Mouse (Mus musculus) forebrain, embryonic 12.5 days (tissue): Measurements from ENCODE around the gene AL732309.1. TPM values are rescaled to one million over a fixed set of nuclear protein-coding genes. Genes with fewer than 3 reads are reported as not detected.
"Not testable (repeated sequence)": the region's sequence is repeated elsewhere in the genome, so short reads cannot be mapped to it uniquely, and the experiment has no call there.

ENCODE experiments used
- ATAC-seq: fragments of 200-750 bp; cut with Nextera tagmentation; 2 replicates; pipeline ENCODE4 v1.8.0; 2017; ENCODE audit warnings: moderate TSS enrichment; ENCODE audit not compliant: low FRiP score
- H3K27ac ChIP-seq: fragments of 300-500 bp; sonication (generic); 2 replicates; pipeline ENCODE4 v1.5.1; 2016; ENCODE audit warnings: mild to moderate bottlenecking
- H3K27me3 ChIP-seq: fragments of 300-500 bp; sonication (generic); 2 replicates; pipeline ENCODE4 v1.6.1; 2016; ENCODE audit warnings: mild to moderate bottlenecking
- H3K36me3 ChIP-seq: fragments of 300-500 bp; sonication (generic); replicated peaks from 2 replicates; pipeline ENCODE4 v1.6.1; 2016; ENCODE audit warnings: mild to moderate bottlenecking
- H3K4me1 ChIP-seq: fragments of 300-500 bp; sonication (generic); 2 replicates; pipeline ENCODE4 v1.6.1; 2016
- H3K4me2 ChIP-seq: fragments of 300-500 bp; sonication (generic); 2 replicates; pipeline ENCODE4 v1.6.1; 2016; ENCODE audit warnings: mild to moderate bottlenecking, moderate library complexity
- H3K4me3 ChIP-seq: fragments of 300-500 bp; sonication (generic); replicated peaks from 2 replicates; pipeline ENCODE4 v1.5.1; 2016; ENCODE audit warnings: mild to moderate bottlenecking
- H3K9ac ChIP-seq: fragments of 300-500 bp; sonication (generic); 2 replicates; pipeline ENCODE4 v1.6.1; 2016; ENCODE audit warnings: mild to moderate bottlenecking
- H3K9me3 ChIP-seq: fragments of 300-500 bp; sonication (generic); 2 replicates; pipeline ENCODE4 v1.6.1; 2016
- WGBS: fragments of 180-500 bp; shearing (Covaris S2); methylation state at CpG from one replicate; pipeline ENCODE4 v1.1.7; 2016; 5-methylcytosine and 5-hydroxymethylcytosine counted together
- polyA plus RNA-seq: library from polyadenylated mRNA; unstranded; fragments of >200 nt; fragmentation: Nextera tagmentation; extraction: Ambion mirVana; gene quantifications from 2 replicates; pipeline ENCODE4 v1.2.1, GENCODE M21; 2016

AL732309.1 gene
- polyA plus RNA-seq, 1 experiment from 2014 or later = 6.0 TPM

DNA sequence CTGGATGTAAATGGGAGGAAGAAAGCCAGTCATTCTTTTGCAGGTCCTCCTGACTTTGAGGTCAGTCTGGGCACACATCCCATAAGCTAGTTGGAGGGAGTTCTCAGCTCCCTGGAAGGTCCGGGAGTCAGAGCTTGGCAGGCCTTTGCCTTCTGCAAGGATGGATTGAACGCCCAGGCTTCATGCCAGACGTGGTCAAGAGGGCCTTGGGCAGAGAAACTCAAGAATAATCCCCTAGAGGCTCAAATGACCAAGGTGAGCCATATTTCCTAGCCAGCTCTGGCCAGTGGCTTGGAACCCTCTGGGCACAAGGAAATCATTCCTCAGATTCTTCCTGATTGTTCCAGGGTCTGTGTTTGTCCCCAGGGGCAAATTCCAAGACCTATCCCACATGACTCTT, 18.2 kb upstream of the AL732309.1 start:
- H3K4me3 ChIP-seq = no peak overlapping the region
- WGBS = 81% methylated on average over 3 of the region's 3 CpGs
- H3K27ac ChIP-seq = no peak overlapping the region
- peaks cover 24% of the 10 kb centered on the region for H3K27me3 ChIP-seq
- no peak overlapping the region for H3K9ac ChIP-seq
- ATAC-seq = no peak
- peaks cover 49% of the 10 kb centered on the region for H3K4me1 ChIP-seq
- H3K4me2 ChIP-seq = no peak overlapping the region; the same call in 1 of the 2 replicates
- H3K9me3 ChIP-seq = no peaks in the 10 kb centered on the region
- peaks cover 21% of the 10 kb centered on the region for H3K36me3 ChIP-seq

DNA sequence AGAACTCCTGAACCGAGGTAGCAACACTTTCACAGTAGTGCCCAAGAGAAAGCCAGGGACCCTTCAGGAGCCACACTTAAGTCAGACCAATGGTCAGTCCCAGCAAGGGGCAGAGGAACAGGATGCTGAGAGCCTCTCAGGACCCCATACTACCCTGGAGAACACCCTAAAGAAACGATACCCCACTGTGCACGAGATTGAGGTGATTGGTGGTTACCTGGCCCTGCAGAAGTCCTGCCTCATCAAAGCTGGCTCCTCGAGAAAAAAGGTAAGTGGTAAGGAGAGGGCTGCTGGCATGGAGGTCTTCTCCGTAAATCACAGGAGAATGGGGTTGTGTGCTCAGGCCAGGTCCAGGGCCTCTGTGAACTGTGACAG, 17.6 kb upstream of the AL732309.1 start:
- 84% methylated on average over 5 of the region's 5 CpGs for WGBS
- Histone ChIP-seq H3K4me2 (peak overlapping the region; percentile 99; the same call in 1 of the 2 replicates), H3K4me3 (peak overlapping the region; percentile 79; the same call in 1 of the 2 replicates), H3K9ac (no peak overlapping the region), H3K4me1 (peaks cover 49% of the 10 kb centered on the region), H3K9me3 (no peaks in the 10 kb centered on the region), H3K36me3 (peaks cover 15% of the 10 kb centered on the region), H3K27ac (no peak overlapping the region), H3K27me3 (peaks cover 24% of the 10 kb centered on the region)
- no peak for ATAC-seq

DNA sequence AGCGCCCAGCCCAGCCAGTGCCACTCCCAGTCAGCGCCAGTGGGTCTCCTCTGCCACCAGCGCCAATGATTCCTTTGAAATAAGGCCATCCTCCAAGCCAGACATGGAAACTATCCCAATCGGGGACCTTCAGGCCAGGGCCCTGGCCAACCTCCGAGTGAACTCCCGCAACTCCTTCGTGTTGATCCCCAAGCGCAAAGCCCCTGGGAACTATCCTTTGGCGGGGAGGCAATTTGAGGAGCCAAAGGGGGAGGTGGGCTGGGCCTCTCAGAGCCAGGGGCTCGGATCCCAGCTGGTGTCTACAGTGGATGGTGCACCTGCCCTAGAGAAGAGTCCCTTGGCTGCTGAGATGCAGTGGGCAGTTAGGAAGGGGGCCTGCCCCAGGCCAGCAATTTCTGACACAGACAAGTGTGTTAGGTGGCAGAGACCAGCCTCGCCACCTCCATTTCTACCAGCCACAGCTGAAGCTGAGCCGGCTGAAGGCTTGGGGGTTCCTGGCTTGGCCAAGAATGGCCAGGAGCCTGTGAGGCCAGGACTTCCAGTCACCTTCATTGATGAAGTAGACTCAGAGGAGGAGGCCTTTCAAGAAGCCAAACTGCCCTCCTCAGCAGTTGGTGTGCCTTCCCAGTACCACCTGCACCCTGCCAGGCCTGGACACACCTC, 17.1 kb upstream of the AL732309.1 start:
- Histone ChIP-seq H3K9ac (peak overlapping the region; percentile 68), H3K4me1 (peaks cover 49% of the 10 kb centered on the region), H3K27ac (no peak overlapping the region), H3K9me3 (no peaks in the 10 kb centered on the region), H3K36me3 (peaks cover 10% of the 10 kb centered on the region), H3K4me3 (peak overlapping the region; percentile 79), H3K27me3 (peaks cover 24% of the 10 kb centered on the region), H3K4me2 (peak overlapping the region; percentile 99)
- WGBS = 21% methylated on average over 12 of the region's 12 CpGs
- no peak for ATAC-seq

DNA sequence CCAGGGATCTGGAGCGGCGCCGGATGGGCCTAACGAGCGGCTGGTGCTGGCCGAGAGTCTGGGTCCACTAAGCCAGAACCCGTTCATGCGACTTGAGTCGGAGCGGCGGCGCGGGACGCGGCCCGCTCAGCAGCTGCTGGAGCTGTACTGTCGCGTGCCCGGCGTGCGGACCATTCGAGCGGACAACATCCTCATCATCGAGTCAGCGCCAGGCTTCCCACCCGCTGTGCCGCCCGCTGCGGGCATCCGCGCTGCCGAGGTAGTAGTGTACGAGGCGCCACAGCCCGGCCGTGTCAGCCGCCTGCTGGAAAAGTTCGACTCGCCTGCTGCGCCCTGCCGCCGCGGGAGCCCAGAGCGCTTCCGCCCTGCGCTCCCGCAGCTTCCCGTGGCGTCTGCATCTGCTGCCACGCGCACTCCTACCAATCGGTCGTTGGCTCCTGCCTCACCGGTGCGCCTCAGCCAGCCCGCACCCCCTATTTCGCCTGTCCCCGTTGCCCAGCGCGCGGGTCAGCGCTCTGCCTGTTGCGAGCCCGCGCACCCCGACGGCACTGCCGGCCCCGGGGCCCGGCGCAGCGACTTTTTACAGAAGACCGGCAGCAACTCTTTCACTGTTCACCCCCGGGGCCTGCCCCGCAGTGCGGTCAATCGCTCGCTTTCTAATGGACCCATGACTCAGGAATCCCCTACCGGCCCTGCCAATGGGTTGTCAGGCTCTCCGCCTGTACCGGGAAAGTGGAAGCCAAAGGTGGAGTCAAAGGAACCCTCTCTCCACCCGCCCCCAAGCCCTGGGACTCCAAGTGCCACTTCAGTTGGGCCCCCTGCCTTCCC, 16.3 kb upstream of the AL732309.1 start:
- peak; percentile 24 for ATAC-seq
- H3K27ac ChIP-seq = 0 out of 2 replicates have a peak overlapping the region, but pooled peaks have one; percentile 36

DNA sequence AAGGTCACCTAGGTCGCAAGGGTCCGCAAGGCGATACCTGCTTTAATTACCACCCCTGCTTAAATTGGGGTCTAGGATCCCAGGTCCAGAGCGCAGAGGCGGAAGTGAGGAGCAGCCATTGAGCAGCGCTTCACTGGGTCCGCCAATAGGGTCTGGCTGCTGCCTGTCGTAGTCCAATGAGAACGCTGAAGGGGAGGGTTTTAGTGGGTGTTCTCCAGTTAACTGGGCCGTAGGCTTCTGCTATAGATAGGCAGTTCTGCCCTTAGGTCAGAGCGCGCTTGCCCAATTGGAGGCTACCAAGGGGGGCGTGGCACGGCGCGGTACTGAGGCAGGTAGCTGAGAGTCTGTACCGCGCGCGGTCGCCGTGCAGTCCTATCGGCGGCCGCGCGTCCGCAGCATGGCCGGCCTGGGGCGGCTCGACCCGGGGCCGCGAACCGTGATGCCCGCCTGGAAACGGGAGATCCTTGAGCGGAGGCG, 15.7 kb upstream of the AL732309.1 start, which contains the start of gene Tprn:
Tprn (plus strand) TSS at position 328 of the 477 bp plus-strand sequence.
- 0 out of 2 replicates have a peak within 1 kb of the TSS, but pooled peaks have one; percentile 36 for H3K27ac ChIP-seq

More for the DNA sequence above, 16.3 kb upstream of the AL732309.1 start:
- Histone ChIP-seq H3K4me2 (peak overlapping the region; percentile 99), H3K27me3 (peaks cover 24% of the 10 kb centered on the region), H3K9me3 (no peaks in the 10 kb centered on the region), H3K4me1 (peaks cover 49% of the 10 kb centered on the region), H3K9ac (peak overlapping the region; percentile 68), H3K4me3 (peak overlapping the region; percentile 79), H3K36me3 (peaks cover 5% of the 10 kb centered on the region; the same call in 1 of the 2 replicates)
- under 1% methylated on average over 74 of the region's 82 CpGs for WGBS

DNA sequence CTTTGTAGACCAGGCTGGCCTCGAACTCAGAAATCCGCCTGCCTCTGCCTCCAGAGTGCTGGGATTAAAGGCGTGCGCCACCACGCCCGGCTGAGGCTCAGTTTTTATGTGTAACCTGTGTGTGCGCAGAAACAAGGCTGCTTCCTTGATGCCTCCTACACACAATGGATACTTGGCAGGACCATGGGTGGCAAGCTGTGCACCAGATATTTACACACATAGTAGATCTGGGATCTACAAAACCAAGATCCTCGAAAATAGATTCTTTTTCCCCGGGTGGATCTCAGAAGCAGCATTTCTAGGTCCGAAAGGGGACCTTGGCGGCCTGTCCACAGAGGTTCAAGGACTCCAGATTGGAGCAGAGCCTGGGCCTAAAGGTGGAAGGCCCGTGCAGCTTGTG, 15.2 kb upstream of the AL732309.1 start:
- Histone ChIP-seq H3K27ac (0 out of 2 replicates have a peak overlapping the region, but pooled peaks have one; percentile 5), H3K27me3 (peaks cover 24% of the 10 kb centered on the region), H3K4me1 (peaks cover 46% of the 10 kb centered on the region), H3K4me3 (peak overlapping the region; percentile 79), H3K9ac (0 out of 2 replicates have a peak overlapping the region, but pooled peaks have one; percentile 25), H3K36me3 (no peaks in the 10 kb centered on the region), H3K4me2 (peak overlapping the region; percentile 99), H3K9me3 (no peaks in the 10 kb centered on the region)
- ATAC-seq = 0 out of 2 replicates have a peak, but pooled peaks have one; percentile 1
- WGBS = 46% methylated on average over 12 of the region's 12 CpGs

More for the DNA sequence above, 15.7 kb upstream of the AL732309.1 start, which contains the start of gene Tprn:
- Histone ChIP-seq H3K9ac (peak within 1 kb of the TSS; percentile 68), H3K9me3 (no peaks in the 10 kb centered on the region), H3K4me1 (peaks cover 47% of the 10 kb centered on the region), H3K4me2 (peak within 1 kb of the TSS; percentile 99), H3K36me3 (no peaks in the 10 kb centered on the region), H3K27me3 (peaks cover 24% of the 10 kb centered on the region), H3K4me3 (peak within 1 kb of the TSS; percentile 79)
- WGBS = under 1% methylated on average over 34 of the region's 39 CpGs
- peak; percentile 99 for ATAC-seq

DNA sequence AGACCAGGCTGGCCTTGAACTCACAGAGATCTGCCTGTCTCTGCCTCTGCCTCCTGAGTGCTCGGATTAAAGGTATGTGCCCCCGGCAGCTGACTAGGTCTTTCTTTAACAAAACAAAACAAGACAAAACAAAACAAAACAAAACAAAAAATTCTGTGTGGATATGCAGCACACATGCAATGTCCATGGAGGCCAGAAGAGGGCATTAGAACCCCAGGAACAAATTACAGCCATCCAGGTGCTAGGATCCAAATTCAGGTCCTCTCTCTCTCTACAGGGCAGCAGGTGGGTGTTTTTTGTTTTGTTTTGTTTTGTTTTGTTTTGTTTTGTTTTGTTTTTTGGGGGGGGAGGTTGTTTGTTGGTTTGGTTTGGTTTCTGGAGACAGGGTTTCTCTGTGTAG, 12.2 kb upstream of the AL732309.1 start:
- no peaks in the 10 kb centered on the region for H3K36me3 ChIP-seq
- H3K4me1 ChIP-seq = peaks cover 39% of the 10 kb centered on the region
- H3K27me3 ChIP-seq = peaks cover 12% of the 10 kb centered on the region
- no peaks in the 10 kb centered on the region for H3K9me3 ChIP-seq
- ATAC-seq = no peak
- H3K9ac ChIP-seq = no peak overlapping the region
- no peak overlapping the region for H3K4me2 ChIP-seq
- 54% methylated on average over 2 of the region's 2 CpGs for WGBS
- H3K4me3 ChIP-seq = no peak overlapping the region
- no peak overlapping the region for H3K27ac ChIP-seq

DNA sequence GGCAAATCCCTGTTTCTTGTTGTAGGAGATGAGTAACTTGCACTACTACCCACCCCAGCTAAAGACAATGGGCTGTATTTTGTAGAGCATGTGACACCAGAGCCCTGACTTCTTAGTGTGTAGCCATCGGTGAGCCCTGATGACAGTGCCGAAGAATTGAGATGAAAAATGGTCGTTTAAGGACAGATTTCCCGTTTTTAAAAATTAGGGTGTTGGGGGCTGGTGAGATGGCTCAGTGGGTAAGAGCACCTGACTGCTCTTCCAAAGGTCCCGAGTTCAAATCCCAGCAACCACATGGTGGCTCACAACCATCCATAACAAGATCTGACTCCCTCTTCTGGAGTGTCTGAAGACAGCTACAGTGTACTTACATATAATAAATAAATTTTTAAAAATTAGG, 10.6 kb upstream of the AL732309.1 start:
- not testable (repeated sequence) for H3K36me3 ChIP-seq, H3K27ac ChIP-seq, H3K9ac ChIP-seq, H3K4me3 ChIP-seq, H3K9me3 ChIP-seq, ATAC-seq, H3K27me3 ChIP-seq, H3K4me2 ChIP-seq
- 93% methylated on average over 5 of the region's 5 CpGs for WGBS
- peaks cover 26% of the 10 kb centered on the region for H3K4me1 ChIP-seq

DNA sequence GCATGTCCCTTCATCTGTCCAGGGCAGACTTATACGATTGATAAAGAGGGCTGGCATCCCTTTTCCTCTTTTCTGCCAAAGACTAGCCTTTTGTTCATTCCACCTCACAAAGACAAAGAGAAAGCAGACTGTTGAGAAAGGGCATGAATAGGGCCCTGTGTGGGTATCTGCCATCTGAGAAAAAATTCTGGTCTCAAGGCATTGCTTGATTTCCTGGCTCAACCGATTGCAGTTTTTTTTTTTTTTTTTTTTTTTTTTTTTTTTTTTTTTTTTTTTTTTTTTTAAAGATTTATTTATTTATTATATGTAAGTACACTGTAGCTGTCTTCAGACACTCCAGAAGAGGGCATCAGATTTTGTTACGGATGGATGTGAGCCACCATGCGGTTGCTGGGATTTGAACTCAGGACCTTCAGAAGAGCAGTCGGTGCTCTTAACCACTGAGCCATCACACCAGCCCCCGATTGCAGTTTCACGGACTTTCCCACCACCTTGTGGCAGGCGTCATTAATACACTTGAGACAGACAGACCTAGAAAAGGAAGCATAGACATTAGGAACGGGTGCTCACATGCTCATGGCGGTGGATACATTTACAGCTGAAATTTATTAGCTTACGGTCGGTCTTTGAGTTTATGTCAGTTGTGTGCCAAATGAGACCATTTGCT, 9.9 kb upstream of the AL732309.1 start:
- not testable (repeated sequence) for ATAC-seq, H3K9me3 ChIP-seq, H3K27ac ChIP-seq, H3K27me3 ChIP-seq, H3K36me3 ChIP-seq
- 66% methylated on average over 11 of the region's 12 CpGs for WGBS
- H3K4me1 ChIP-seq = peaks cover 23% of the 10 kb centered on the region
- H3K4me3 ChIP-seq = peak overlapping the region; percentile 75
- peak overlapping the region; percentile 97 for H3K4me2 ChIP-seq
- H3K9ac ChIP-seq = peak overlapping the region; percentile 88

DNA sequence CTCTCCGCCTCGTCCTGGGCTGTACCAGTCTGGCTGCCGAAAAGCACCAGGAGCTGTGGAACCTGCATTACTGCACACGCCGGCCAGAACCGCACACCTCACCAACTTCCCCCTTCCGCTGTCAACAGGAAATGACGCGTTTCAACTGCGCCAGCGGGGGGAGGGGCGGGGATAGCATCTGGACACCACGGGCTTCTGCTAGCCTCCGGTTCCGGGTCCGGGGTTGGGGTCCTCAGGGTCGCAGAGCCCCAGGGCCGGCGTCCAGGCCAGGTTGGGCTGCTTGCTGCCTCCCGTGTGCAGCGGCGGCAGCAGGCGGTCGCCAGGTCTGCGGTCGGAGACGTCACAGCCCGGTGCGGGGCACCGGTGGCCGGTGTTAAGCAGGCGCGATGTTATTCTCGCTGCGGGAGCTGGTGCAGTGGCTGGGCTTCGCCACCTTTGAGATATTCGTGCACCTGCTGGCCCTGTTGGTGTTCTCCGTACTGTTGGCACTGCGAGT, 8.7 kb upstream of the AL732309.1 start, which contains the start of gene Tmem203:
Tmem203 (plus strand) TSS at position 156 of the 496 bp plus-strand sequence.
- H3K9ac ChIP-seq = peak within 1 kb of the TSS; percentile 88
- peak within 1 kb of the TSS; percentile 74 for H3K27ac ChIP-seq
- H3K4me3 ChIP-seq = peak within 1 kb of the TSS; percentile 75
- no peaks in the 10 kb centered on the region for H3K27me3 ChIP-seq
- peak; percentile 93 for ATAC-seq
- peaks cover 21% of the 10 kb centered on the region for H3K36me3 ChIP-seq
- H3K4me1 ChIP-seq = peaks cover 23% of the 10 kb centered on the region
- WGBS = 0% methylated on average over 39 of the region's 39 CpGs
- H3K4me2 ChIP-seq = peak within 1 kb of the TSS; percentile 97
- no peaks in the 10 kb centered on the region for H3K9me3 ChIP-seq

DNA sequence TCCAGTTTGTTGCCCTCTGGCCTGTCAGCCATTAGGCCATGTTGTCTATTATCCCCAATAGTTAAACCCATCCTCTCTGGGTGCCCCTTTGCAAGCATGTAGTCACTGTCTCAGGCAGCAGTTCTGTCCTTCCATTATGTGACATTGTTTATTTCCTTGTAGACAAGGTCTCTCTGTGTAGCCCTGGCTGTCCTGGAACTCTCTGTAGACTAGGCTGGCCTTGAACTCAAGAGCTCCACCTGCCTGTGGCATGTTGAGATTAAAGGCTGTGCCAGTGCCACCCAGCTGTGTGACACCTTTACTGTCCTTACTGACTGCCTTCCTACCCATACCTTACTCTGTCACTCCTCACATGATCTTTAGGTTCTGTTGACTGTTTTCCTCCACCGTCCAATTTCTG, 5.7 kb upstream of the AL732309.1 start:
- WGBS = 96% methylated on average over 1 of the region's 1 CpGs
- peaks cover 50% of the 10 kb centered on the region for H3K36me3 ChIP-seq

More for the DNA sequence above, 5.7 kb upstream of the AL732309.1 start:
- H3K27ac ChIP-seq = no peak overlapping the region
- H3K9ac ChIP-seq = no peak overlapping the region
- no peaks in the 10 kb centered on the region for H3K9me3 ChIP-seq
- no peak overlapping the region for H3K4me3 ChIP-seq
- no peak overlapping the region for H3K4me2 ChIP-seq
- H3K4me1 ChIP-seq = peaks cover 23% of the 10 kb centered on the region
- no peaks in the 10 kb centered on the region for H3K27me3 ChIP-seq
- ATAC-seq = no peak
